Mouse (Mus musculus): ENCODE results near the gene Pear1.

DNA sequence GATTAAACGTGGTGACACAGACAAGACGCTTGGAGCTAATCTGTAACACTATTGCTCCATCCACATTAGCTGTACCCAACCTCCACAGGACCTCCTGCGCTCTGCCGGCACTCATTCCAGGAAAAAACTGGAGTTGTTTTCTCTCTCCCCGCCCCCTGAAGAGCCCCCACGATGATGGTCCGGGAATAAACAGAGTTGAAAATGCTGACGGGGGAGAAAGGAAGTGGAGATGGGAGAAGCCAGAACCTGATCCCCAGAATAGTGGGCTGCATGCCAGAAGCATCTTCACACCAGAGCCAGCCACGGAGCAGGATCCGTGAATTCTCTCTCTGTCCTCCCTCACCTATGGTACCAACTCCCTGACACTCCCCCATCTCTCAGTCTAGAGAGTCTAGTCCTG is 59.6 kb downstream of the Pear1 start:
- TF ChIP-seq TAL1 (IDR thresholded peaks at IDR 0.05; ENCODE audit: low read length), result no peak
- TF ChIP-seq GATA1 (IDR thresholded peaks at IDR 0.05; ENCODE audit: low read length), result no peak
